In the genomic region with DNA sequence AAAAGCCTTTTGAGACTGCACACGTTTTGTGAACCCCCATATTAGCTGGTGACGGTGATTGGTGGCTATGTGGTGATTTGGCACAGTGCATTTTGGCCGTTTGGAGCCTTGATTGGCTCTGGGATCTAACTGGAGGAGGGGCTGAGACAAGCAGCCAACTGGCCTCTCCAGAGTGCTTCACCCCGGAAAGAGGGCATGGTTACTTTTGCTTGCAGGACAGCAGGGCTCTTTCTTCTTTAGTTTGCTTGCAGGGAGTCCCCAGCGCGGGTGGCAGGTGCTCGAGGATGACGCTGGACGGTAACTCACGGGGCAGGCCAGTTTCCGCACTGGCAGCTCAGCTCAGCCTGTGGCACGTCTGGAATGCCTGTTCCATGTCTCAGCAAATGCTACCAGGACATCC, we compare ENCODE assay signal across 9 mouse cellular contexts. TPM values are rescaled to one million over a fixed set of nuclear protein-coding genes. Genes with fewer than 3 reads are reported as not detected.
A peak's percentile ranks its signal among the peaks of the same experiment; 100 is the strongest.
DNase-seq lines count a peak whose midpoint lies in the region; ATAC-seq and TF ChIP-seq lines count a peak whose summit lies in the region.
"Had no signal": no experiment of that assay in that cellular context is flagged by ENCODE, and none has a peak within 500 bp of the region (broad histone marks: within the 10 kb centered on the region; RNA-seq: fewer than 3 reads in every experiment).

No protein-coding gene starts in this region.

- 71% methylated on average over 12 of the region's 12 CpGs for WGBS in cerebellum, adult 2 months
- 9% methylated on average over 12 of the region's 12 CpGs for WGBS in hindbrain, postnatal 0 days
- WGBS in lung, postnatal 0 days, result 35% methylated on average over 12 of the region's 12 CpGs

- TF ChIP-seq POLR2A in cerebellum, adult 2 months (IDR thresholded peaks at IDR 0.05; ENCODE audit: borderline replicate concordance, insufficient read depth, low read length), result no peak
- TF ChIP-seq POLR2A in MEL (IDR thresholded peaks at IDR 0.05; ENCODE audit: control insufficient read depth in 1 of 2, insufficient read depth in 1 of 2, low read depth in 1 of 2, low read length in 2 of 2, poor library complexity in 1 of 2), result no peak

- H3K36me3 ChIP-seq in MEL (ENCODE audit: control insufficient read depth in 1 of 2, insufficient read depth in 2 of 2, low read length in 2 of 2), result no peaks in the 10 kb centered on the region
- no peaks in the 10 kb centered on the region for H3K36me3 ChIP-seq in hindbrain, postnatal 0 days (ENCODE audit: insufficient read depth, low read length)
- H3K36me3 ChIP-seq in lung, postnatal 0 days (ENCODE audit: insufficient read depth, low read length), result no peaks in the 10 kb centered on the region

- no peak for TF ChIP-seq CTCF in cerebellum, adult 2 months (IDR thresholded peaks at IDR 0.05; ENCODE audit: borderline replicate concordance, insufficient read depth, low read depth, low read length)
- TF ChIP-seq CTCF in MEL (IDR thresholded peaks at IDR 0.05 in 2 of 3, conservative IDR thresholded peaks at IDR 0.05 in 1 of 3; ENCODE audit: control insufficient read depth in 1 of 3, insufficient read depth in 1 of 3, low read depth in 2 of 3, low read length in 3 of 3, poor library complexity in 1 of 3, severe bottlenecking in 1 of 3), result no peak
- no peak for TF ChIP-seq CTCF in hindbrain, postnatal 0 days (IDR thresholded peaks at IDR 0.05; ENCODE audit: low read depth)
- TF ChIP-seq CTCF in lung, postnatal 0 days (IDR thresholded peaks at IDR 0.05), result no peak

- no peaks in the 10 kb centered on the region for H3K79me2 ChIP-seq in MEL (ENCODE audit: control insufficient read depth, insufficient read depth, low read length, poor library complexity)

- TF ChIP-seq RAD21 in MEL (IDR thresholded peaks at IDR 0.05; ENCODE audit: low read depth, low read length), result no peak

- no peak overlapping the region for H3K4me3 ChIP-seq in cerebellum, adult 2 months (replicated peaks; ENCODE audit: insufficient read depth, low read depth, low read length)
- no peak overlapping the region for H3K4me3 ChIP-seq in MEL (ENCODE audit: control insufficient read depth in 1 of 2, insufficient read depth in 1 of 2, low read depth in 2 of 2, low read length in 2 of 2)
- H3K4me3 ChIP-seq in hindbrain, postnatal 0 days (ENCODE audit: low read length), result no peak overlapping the region
- no peak overlapping the region for H3K4me3 ChIP-seq in lung, postnatal 0 days (ENCODE audit: low read depth, low read length)

- no peaks in the 10 kb centered on the region for H3K9me3 ChIP-seq in MEL (replicated peaks; ENCODE audit: insufficient read depth, low read length)
- no peaks in the 10 kb centered on the region for H3K9me3 ChIP-seq in hindbrain, postnatal 0 days (ENCODE audit: low read length)
- H3K9me3 ChIP-seq in lung, postnatal 0 days (ENCODE audit: low read length), result no peaks in the 10 kb centered on the region

- DNase-seq in cerebellum, postnatal 10 days, result peak; percentile 47 to 53
- DNase-seq in cerebellum, adult 2 months, result no peak
- peak; percentile 72 for DNase-seq in MEL (ENCODE audit: low read depth, low spot score)
- peak; percentile 60 for DNase-seq in hindbrain, postnatal 0 days (ENCODE audit: low spot score)
- DNase-seq in lung, postnatal 0 days (ENCODE audit: low spot score), result peak; percentile 27
- DNase-seq in layer of hippocampus, adult 11-12 months (ENCODE audit: low spot score), result no peak
- DNase-seq in left cerebral cortex, adult 8-10 months (ENCODE audit: low spot score in 2 of 2), result no peak

- H3K27ac ChIP-seq in cerebellum, adult 2 months (ENCODE audit: insufficient read depth, low read length), result no peak overlapping the region
- H3K27ac ChIP-seq in MEL (ENCODE audit: control insufficient read depth, low read depth, low read length), result no peak overlapping the region
- peak overlapping the region; percentile 34 for H3K27ac ChIP-seq in hindbrain, postnatal 0 days
- peak overlapping the region; percentile 79 for H3K27ac ChIP-seq in lung, postnatal 0 days (ENCODE audit: low read length)
- H3K27ac ChIP-seq: liver, embryonic 14.5 days had no signal

- H3K9ac ChIP-seq in MEL (ENCODE audit: control insufficient read depth, low read depth, low read length, poor library complexity, severe bottlenecking), result no peak overlapping the region
- no peak overlapping the region for H3K9ac ChIP-seq in hindbrain, postnatal 0 days (replicated peaks; ENCODE audit: low read length)
- no peak overlapping the region for H3K9ac ChIP-seq in lung, postnatal 0 days (replicated peaks; ENCODE audit: low read depth)
- H3K9ac ChIP-seq: liver, embryonic 14.5 days had no signal

- no peak for TF ChIP-seq EP300 in MEL (IDR thresholded peaks at IDR 0.05; ENCODE audit: low read depth in 1 of 2, low read length in 2 of 2)
- TF ChIP-seq EP300 in lung, postnatal 0 days (IDR thresholded peaks at IDR 0.05), result no peak

- H3K4me2 ChIP-seq in hindbrain, postnatal 0 days (ENCODE audit: low read depth, low read length), result 0 out of 2 replicates have a peak overlapping the region, but pooled peaks have one; percentile 5
- H3K4me2 ChIP-seq in lung, postnatal 0 days (replicated peaks; ENCODE audit: low read depth, low read length), result peak overlapping the region; percentile 17; the same call in 1 of the 2 replicates

- no peak for ATAC-seq in hindbrain, postnatal 0 days
- no peak for ATAC-seq in lung, postnatal 0 days
- ATAC-seq in granulocyte monocyte progenitor cell, adult 5-6 weeks (replicated peaks; ENCODE audit: poor library complexity, severe bottlenecking), result no peak

- no peaks in the 10 kb centered on the region for H3K27me3 ChIP-seq in cerebellum, adult 2 months (ENCODE audit: control insufficient read depth, insufficient read depth, low read length)
- no peaks in the 10 kb centered on the region for H3K27me3 ChIP-seq in MEL (ENCODE audit: control insufficient read depth in 1 of 2, insufficient read depth in 2 of 2, low read length in 2 of 2)
- no peaks in the 10 kb centered on the region for H3K27me3 ChIP-seq in hindbrain, postnatal 0 days (ENCODE audit: insufficient read depth, low read length)
- no peaks in the 10 kb centered on the region for H3K27me3 ChIP-seq in lung, postnatal 0 days (replicated peaks; ENCODE audit: insufficient read depth, low read length)

- peaks cover 26% of the 10 kb centered on the region for H3K4me1 ChIP-seq in cerebellum, adult 2 months (ENCODE audit: control insufficient read depth, insufficient read depth, low read length)
- peaks cover 0 to 6% of the 10 kb centered on the region in 2 experiments; a peak in 2 of 4 replicates for H3K4me1 ChIP-seq in MEL (ENCODE audit: control insufficient read depth in 1 of 2, insufficient read depth in 2 of 2, low read length in 2 of 2)
- peaks cover 17% of the 10 kb centered on the region for H3K4me1 ChIP-seq in hindbrain, postnatal 0 days (ENCODE audit: insufficient read depth, low read length)
- H3K4me1 ChIP-seq in lung, postnatal 0 days (ENCODE audit: insufficient read depth, low read depth, low read length), result peaks cover 26% of the 10 kb centered on the region

TF ChIP-seq in MEL, 35 proteins besides CTCF, POLR2A, EP300 and RAD21:
- TF ChIP-seq NRF1 (IDR thresholded peaks at IDR 0.05; ENCODE audit: insufficient read depth, low read depth, low read length, poor library complexity, severe bottlenecking), result no peak
- no peak for TF ChIP-seq POLR2AphosphoS2 (IDR thresholded peaks at IDR 0.05; ENCODE audit: low read length)
- no peak for TF ChIP-seq POLR2AphosphoS5 (IDR thresholded peaks at IDR 0.05; ENCODE audit: borderline replicate concordance, low read depth, low read length)
- TF ChIP-seq ZMIZ1 (IDR thresholded peaks at IDR 0.05; ENCODE audit: low read depth, low read length), result no peak
- TF ChIP-seq USF1 (IDR thresholded peaks at IDR 0.05; ENCODE audit: low read depth, low read length), result no peak
- no peak for TF ChIP-seq MAFK (IDR thresholded peaks at IDR 0.05; ENCODE audit: borderline replicate concordance, low read depth, low read length)
- no peak for TF ChIP-seq ZNF384 (IDR thresholded peaks at IDR 0.05; ENCODE audit: low read depth, low read length)
- TF ChIP-seq GABPA (IDR thresholded peaks at IDR 0.05; ENCODE audit: low read depth, low read length), result no peak
- no peak for TF ChIP-seq GATA1 (IDR thresholded peaks at IDR 0.05; ENCODE audit: low read depth, low read length)
- TF ChIP-seq ZC3H11A (IDR thresholded peaks at IDR 0.05; ENCODE audit: low read depth, low read length), result no peak
- no peak for TF ChIP-seq MYB (IDR thresholded peaks at IDR 0.05; ENCODE audit: low read depth, low read length)
- TF ChIP-seq JUND (IDR thresholded peaks at IDR 0.05; ENCODE audit: low read depth, low read length), result no peak
- no peak for TF ChIP-seq MAX (IDR thresholded peaks at IDR 0.05; ENCODE audit: low read length)
- TF ChIP-seq TAL1 (IDR thresholded peaks at IDR 0.05; ENCODE audit: low read length), result no peak

RNA-seq across cellular contexts. Expression of gene Cbx4, which starts 41.1 kb away (rescaled TPM):
- polyA plus RNA-seq in cerebellum, adult 2 months (2012; rRNA removed), result 50.1 and 57.6 TPM in 2 replicates
- 8.0 and 8.1 TPM in 2 replicates for total RNA-seq in MEL (2012; rRNA removed)
- polyA plus RNA-seq in MEL (2012; ENCODE audit: insufficient read depth in 1 of 2, insufficient read length in 2 of 2, low read depth in 1 of 2, low replicate concordance in 2 of 2, missing spikeins in 1 of 2), result 10 to 100 TPM in 1 of 2 experiments, not detected in 1; 22.6 TPM
- total RNA-seq in hindbrain, postnatal 0 days (2014; rRNA removed), result 33.6 and 41.3 TPM in 2 replicates
- 22.4 and 23.7 TPM in 2 replicates for polyA plus RNA-seq in hindbrain, postnatal 0 days (2015; fragmentation: Nextera tagmentation; extraction: Ambion mirVana)
- 8.9 and 9.7 TPM in 2 replicates for polyA plus RNA-seq in lung, postnatal 0 days (2015; fragmentation: Nextera tagmentation; extraction: Ambion mirVana)
- 15.8 and 18.8 TPM in 2 replicates for total RNA-seq in granulocyte monocyte progenitor cell, adult 5-6 weeks (2014; fragmentation: Nextera tagmentation)
- total RNA-seq in granulocyte monocyte progenitor cell, adult 5-6 weeks (2017), result 27.4 and 38.2 TPM in 2 replicates
- total RNA-seq in left cerebral cortex, adult 8-10 months (2022), result 10 to 100 TPM; 48.9 to 54.2 (median 50.0) TPM

Comparison
In these comparisons a context has a peak if more than half of its experiments do, and no peak if none do; other contexts are left out.
1. DNase-seq: peak in cerebellum, postnatal 10 days (2 of 2), MEL (single experiment), hindbrain, postnatal 0 days (single experiment) and lung, postnatal 0 days (single experiment); none in cerebellum, adult 2 months (0 of 2), layer of hippocampus, adult 11-12 months (single experiment) and left cerebral cortex, adult 8-10 months (0 of 2).
2. H3K27ac ChIP-seq: peak in hindbrain, postnatal 0 days (single experiment) and lung, postnatal 0 days (single experiment); none in cerebellum, adult 2 months (single experiment) and MEL (single experiment).